Mouse (Mus musculus): ENCODE measurements around the gene Prkar2a.

Prkar2a gene

DNA sequence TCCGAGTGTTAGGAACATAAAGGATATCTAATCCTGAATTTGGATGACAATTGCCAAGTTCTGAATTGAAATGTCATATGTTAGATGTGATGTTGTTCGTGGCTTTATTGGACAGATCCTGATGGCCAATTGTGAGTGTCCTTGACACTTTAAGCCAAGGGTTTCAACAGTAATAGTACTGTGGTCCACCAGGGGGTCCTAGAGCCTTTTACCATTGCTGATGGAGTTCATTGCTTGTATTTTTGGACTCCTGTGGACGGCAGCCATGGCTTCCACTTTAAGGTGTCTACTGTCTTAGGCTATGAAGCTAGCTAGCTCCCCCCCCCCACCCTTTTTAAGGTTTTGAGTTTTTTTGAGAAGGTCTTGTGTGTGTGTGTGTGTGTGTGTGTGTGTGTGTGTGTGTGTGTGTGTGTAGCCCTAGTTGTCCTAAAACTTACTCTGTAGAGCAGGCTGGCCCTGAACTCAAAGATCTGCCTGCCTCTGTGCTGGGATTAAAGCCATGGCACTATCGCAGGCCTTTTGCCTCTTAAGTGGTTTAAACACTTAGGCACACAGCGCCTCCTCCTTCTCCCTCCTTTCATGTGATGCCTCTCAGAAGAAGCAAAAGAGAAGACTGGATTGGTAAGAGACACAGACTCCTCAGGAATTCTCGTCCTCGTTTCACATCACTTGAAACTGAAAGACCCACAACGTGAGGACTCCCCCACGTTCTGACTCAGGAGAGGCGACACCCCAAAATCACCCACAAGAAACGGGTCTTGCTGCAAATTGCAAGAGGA, 63.2 kb downstream of the Prkar2a start:
- no peak for DNase-seq (ENCODE audit: low spot score)

DNA sequence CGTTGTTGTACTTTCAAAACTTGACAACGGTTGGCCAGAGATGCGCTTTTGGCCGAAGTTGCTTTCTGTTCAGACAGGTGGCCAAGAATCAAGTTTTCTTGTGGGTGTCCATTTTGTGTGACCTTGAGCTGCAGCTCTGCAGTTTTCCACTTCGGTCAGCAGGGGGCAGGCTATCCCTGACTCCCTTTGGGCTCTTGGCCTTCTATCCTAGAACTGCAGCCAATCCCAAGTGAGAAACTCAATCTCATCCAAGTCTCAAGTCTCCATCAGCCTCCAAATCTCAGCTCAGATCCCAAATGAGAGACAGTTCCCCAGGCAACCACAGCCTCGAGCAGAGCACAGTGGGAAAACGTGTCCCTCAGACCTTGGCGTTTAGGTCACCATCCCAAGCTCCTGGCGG, 64.2 kb downstream of the Prkar2a start:
- DNase-seq (ENCODE audit: low spot score), result peak; percentile 33

DNA sequence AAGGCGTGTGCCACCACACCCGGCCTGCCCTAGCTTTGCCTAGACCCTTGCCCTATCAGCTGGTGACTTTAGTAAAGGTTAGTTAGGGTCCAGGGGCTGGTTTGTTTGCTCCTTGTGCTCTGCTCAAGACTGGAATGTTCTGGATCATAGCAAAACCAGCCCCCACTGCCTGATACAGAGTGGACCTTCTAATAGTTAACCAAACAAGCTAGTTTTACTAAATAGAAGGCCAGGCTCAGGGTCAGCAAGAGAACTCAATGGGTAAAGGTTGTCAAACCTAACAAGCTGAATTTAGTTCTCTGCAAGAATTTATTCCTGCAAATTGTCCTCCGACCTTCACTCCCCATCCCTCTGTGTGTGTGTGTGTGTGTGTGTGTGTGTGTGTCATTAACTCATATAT, 64.9 kb downstream of the Prkar2a start:
- DNase-seq (ENCODE audit: low spot score), result no peak

DNA sequence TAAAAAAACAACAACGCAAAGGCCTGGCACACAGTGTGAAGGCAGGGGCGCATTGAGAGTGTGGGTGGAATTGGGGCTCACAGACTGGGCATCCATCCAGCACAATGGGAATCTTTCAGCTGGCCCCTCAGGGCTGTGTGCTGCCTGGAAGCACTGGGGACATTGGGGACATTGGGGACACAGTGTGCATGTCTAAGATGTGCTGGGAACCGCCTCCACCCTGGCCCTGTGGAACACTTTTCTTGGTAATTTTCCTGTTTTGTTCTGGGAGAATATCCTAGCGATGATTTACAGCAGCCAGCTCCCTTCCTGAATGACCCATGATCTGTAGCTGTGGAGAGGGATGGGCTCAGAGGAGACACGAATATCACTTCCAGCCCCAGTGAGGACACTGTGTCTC, 65.3 kb downstream of the Prkar2a start:
- peak; percentile 25 for DNase-seq (ENCODE audit: low spot score)

DNA sequence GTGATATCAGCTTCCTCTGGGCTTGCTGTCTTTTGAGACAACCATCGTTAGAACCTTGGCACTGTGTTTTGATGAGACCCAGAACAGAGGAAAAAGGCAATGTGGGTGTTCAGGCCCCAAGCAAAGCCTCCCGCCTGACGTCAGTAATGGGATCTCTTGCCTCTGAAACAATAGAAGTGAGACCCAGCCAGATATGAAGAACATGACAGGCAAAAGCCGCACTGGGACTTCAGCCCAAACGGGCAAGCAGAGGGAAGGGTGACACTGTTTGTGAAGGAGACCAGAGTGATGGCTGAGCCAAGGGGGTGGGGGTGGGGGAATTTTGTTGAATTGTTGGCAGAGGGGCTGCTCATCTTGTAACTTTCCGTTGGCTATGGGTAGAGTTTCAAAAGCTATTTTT, 68.3 kb downstream of the Prkar2a start:
- DNase-seq (ENCODE audit: low spot score), result no peak

DNA sequence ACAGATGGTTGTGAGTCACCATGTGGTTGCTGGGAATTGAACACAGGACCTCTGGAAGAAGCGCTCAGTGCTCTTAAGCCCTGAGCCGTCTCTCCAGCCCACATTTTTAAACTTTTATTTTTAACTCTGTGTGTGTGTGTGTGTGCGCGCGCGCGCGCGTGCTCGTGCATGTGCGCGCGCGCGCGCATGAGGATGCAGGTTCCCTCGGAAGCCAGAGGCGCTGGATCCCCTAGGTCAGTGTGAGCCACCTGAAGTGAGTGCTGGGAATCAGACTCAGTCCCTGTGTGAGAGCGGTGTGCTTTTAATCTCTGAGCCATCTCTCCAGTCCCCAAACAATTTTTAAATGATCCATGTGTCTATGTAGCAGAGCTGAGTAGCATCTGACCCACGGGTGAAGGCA, 70.0 kb downstream of the Prkar2a start:
- DNase-seq (ENCODE audit: low spot score), result no peak

DNA sequence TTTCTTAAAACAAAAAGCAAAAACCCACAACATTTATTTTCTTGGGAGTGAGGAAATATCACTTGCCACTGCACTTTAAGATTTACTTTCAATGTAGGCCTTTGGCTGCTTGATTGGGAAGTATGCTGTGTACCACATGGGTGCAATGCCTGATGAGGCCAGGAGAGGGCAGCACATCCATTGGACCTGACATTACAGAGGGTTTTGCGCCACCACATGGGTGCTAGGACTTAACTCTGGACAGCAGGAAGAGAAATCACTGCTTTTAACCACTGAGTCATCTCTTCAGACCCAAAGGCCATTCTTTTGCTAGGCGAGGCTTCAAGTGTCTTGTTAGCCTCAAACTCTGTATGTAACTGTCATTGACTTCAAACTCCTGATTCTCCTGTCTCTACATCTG, 70.7 kb downstream of the Prkar2a start:
- DNase-seq (ENCODE audit: low spot score), result peak; percentile 77

DNA sequence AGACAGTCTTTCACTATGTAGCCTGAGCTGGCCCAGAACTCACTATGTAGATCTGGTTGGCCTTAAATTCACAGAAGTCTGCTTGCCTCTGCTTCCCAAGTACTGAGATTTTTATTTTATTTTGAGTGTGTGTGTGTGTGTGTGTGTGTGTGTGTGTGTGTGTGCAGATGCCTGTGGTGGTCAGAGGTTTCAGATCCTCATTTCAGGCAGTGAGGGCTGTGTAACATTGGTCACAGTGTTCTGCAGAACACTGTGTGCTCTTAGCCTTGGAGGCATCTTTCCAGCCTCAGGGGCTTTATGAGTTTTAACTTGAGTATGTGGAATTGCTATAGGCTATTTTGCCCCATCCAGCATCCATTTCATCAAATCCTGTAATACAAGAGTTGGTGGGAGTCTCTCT, 72.4 kb downstream of the Prkar2a start:
- no peak for DNase-seq (ENCODE audit: low spot score)

DNA sequence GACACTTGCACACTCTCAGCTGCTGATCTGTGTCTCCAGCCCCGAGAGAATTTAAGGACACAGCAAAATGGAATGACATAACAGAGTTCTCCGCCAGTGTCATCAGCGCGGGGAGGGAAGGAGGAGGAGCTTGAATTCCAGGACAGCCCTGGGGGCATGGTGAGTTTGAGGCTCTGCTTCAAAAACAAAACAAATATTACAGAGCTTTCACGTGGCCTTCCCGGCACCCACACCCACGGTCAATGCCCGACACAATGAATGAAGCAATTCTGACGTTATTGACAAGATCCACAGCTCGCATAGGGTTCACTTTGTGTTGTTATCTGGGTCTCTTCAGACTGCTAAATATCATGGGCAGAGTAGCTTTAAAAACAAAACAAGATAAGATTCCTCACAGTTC, 75.9 kb downstream of the Prkar2a start:
- no peak for DNase-seq (ENCODE audit: low spot score)

DNA sequence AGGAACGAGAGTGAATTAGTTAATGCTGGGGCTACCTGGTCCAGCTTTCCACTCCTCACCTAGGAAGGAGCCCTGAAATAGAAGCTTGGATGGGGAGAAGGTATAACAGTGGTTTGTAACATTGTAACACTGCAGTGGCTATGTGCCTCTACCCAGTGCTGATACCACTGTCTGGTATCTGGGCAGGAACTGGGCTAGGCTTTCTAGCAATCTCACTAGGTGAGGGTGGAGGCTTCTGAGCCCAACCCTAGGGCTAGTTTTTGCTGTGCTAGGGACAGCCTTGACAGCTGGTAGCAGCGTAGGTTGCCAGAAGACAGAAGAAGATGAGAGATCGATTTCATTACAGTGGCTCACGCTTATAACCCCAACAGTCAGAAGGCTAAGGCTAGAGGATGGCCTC, 87.5 kb downstream of the Prkar2a start:
- no peak for DNase-seq (ENCODE audit: low spot score)

DNA sequence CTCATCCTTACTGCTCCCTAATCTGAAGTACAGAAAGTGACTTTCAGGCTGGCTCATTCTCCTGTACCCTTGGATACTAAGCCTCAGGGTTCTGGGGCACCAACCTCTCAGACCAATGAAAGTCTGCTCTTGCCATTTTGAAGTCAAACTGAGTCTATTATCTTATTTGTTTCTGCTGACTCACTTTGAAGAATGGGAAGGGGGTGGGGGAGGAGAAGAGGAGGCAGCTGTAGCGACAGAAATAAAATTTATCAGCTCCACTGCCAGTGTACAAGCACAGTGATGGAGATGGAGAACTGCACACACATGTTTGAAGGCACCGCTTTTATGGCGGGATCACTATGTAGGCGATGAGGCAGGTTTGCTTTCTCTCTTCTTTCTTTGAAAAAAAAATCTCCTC, 88.2 kb downstream of the Prkar2a start:
- DNase-seq (ENCODE audit: low spot score), result no peak

DNA sequence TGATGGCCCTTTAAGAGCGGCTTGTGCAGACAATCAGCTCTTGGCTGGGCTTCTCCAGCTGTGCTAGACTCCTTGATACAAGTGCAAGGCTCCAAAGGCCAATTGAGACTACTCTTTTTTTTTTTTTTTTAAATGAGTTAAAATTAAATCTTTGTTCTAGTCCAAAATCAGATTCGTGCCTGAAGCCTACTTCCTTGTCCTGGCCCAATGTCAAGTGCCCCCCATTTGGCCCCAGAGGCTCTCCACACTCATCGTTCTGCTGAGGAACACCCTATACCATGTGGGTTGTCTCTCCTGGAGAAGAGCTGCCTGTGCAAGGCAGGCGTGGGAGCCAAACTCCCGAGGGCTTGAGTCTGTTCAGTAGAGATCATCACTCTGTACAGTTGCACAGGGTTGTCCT, 91.8 kb downstream of the Prkar2a start:
- DNase-seq (ENCODE audit: low spot score), result peak; percentile 60

DNA sequence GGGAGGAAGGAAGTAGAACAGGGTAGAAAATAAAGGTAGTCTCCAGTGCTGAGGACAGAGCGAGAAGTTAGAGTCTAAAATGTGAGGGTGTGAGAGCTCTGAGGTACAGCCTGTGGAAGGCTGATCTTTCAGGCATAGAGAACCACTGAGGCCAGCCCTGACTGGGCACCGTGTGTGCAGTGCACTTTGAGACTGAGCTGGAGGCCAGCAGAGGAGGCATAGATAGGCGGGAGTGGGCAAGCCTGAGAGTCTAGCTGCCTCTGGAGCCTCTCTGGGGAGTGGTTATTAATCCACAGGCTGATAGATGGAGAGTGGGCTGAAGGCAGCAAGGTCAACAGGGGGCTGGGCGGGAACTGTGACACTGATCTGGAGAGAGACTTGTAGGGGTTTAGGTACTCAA, 92.8 kb downstream of the Prkar2a start:
- no peak for DNase-seq (ENCODE audit: low spot score)

DNA sequence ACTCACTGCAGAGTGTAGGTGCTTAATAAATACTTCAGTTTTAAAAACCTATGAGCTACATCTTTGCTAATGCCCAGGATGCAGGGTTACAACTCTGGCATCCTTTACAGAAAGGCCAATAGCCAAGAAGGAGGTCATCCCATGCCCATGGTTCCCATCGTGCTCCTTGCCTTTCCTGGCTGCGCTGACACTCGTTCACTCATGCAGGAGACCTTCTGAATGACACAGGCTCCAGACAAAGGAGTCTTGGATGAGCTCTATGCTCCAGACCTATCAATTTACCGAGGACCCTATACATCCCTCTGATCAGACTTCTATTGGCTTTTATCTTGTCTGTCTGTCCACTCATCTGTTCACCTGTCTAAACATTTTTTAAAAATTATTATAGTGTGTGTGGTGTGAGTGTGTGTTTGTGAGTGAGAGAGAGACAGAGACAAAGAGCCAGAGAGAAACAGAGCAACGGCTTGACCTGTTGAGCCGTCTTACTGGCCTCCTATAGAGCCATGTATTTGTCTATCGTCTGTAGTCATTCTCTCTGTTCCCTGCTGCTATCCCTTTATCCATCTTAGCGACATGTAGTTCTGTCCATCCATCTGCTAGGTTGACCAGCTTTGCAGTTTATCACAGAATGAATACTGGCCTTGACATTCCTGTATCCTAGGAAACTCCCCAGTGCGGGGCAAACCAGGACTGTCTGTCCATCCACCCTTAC, 93.9 kb downstream of the Prkar2a start:
- no peak for DNase-seq (ENCODE audit: low spot score)

DNA sequence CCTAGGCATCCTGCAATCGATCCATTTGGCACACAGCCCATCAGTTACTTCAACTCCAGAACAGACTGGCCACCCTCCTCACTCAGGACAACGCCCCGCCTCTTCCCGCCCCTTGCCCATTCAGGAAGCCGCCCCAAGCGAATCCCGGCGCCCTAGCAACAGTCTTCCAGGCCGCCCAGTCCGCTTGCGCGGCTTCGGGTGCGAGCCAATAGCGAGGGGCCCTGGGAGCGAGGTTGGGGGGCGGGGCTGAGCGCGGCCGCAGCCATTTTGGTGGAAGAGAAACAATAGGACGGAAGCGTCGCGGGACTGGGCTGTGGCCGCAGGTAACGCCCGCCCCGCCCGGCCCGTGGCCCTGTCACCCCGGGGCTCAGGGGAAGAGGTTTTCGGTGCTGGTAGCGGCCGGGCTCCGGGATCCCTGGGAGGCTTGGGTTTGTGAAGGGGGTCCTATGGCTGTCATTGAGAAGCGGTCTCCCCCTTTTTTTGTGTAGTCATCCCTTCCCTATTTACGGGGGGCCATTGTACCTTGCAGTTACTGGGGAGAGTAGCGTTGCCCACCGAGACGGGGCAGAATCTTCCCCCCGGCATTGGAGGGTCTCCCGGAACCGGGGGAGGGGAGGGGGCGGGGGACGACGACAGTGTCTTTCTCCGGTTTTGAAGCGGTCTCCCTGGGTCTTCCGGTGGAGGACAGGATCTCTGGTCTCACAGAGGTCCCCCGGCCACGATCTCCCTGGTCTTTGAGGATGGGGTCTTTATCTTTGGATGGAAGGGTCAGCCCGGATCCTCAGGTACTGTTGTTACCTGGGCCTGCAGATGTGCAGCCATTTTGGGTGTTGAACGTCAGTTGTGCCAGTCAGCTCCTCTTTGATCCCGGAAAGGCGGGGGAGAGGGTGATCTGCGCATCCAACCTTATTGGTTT, 94.7 kb downstream of the Prkar2a start, which contains the start of gene Ip6k2:
TSS of gene Ip6k2 (plus strand) at position 249 of the 916 bp plus-strand sequence.
- peak; percentile 98 for DNase-seq (ENCODE audit: low spot score)

DNA sequence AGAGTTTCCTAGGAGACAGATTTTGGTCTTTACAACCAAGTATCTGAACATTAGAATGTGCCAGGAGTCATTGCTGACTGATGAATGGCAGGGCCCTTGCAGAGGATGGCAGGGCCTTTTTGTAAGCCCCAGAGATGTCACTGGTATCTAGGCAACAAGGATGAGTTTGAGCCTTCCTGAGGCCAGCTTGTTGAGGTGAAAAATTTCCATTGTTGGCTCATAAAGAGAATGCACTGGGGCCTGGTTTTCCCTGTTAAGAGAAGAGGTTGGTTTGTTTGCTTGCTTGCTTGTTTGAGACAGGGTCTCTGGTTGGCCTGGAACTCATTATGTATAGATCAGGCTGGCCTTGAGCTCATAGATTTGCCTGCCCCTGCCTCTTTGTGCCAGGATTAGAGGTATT, 96.3 kb downstream of the Prkar2a start:
- DNase-seq (ENCODE audit: low spot score), result no peak

DNA sequence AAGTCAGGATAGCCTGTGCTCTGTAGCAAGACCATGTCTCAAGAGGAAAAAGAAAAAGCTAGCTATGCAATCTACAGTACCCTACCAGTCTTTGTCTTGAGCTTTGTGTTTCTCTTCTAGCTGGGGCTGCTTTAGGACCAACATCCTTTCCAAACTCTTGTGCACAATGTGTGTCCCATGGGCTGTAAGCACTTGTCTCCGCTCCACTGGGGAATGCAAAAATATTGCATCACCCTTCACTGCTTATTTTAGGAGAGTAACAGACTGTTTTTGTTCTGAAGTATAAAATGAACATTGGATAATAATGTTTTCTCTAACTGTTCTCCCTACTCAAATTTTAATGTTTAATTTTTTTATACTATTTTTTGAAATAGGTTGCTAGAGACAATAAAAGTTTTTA, 97.4 kb downstream of the Prkar2a start:
- DNase-seq (ENCODE audit: low spot score), result no peak

DNA sequence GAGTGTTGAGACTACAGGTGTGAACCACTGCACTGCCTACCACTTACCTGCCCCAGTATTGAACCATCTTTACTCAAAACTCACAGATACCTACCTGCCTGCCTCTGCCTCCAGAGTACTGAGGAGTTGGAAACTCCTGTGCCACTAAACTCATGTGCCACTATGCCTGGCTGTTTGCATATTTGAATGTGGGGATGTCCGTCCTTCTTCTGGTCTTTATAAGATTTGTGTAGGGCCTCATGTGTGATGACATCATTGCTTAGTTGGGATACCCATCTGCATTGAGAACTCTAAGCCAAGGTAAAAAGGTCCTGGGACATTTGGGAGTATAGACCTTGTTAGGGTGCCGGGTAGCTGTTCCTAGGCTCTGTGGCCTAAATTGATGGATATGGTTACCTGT, 98.0 kb downstream of the Prkar2a start:
- no peak for DNase-seq (ENCODE audit: low spot score)

DNA sequence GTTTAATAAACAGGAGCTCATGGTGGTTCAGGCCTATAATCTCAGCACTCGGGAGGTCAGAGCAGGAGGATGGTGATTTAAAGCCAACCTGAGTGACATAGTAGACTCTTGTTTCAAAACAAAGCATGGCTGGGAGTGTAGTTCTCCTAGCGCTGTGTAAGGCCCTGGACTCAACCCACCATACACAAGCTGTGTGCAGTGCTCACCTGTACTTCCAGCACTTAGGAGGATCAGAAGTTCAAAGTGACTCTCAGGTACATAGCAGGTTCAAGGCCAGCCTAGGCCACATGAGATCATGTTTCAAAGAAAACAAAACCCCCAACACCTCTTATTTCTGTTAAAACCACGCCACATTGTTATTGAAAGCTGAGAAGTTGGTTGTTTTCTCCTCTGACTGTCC, 99.6 kb downstream of the Prkar2a start:
- DNase-seq (ENCODE audit: low spot score), result no peak

DNA sequence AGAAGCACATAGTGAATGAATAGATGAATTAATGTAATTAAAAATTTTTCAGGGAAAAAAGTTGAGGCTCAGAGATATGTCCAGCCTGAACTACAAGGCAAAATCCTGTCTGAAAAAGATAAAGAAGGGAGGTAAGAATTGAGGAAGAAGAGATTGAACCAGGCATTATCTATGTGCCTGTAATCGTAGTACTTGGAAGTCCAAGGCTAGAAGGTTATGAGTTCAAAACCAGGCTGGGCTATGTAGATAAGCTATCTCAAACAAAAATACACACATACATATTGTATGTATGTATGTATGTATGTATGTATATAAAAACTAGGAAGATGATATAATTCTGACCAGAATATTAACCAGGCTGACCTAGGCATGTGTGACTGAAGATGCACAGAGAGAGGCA, 103.2 kb downstream of the Prkar2a start:
- no peak for DNase-seq (ENCODE audit: low spot score)

DNA sequence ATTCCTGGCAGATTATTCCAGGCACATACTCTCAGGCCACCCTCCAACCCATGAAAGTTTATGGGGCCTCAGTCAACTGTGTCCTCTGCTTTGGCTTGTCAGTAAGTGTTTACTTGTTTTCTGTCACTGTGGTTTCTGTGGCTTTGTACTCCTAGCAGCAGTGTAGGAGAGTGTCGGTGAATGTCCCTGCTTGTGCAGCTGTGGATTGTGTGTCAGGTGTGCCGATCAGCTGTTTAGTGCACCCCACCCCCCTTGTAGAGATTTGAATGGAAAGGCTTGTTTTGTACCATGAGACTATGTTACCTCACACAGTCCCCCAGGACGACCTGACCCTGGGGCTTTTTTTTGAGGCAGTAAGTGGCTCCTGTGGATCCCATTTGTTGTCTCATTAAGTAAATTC, 103.6 kb downstream of the Prkar2a start:
- no peak for DNase-seq (ENCODE audit: low spot score)

DNA sequence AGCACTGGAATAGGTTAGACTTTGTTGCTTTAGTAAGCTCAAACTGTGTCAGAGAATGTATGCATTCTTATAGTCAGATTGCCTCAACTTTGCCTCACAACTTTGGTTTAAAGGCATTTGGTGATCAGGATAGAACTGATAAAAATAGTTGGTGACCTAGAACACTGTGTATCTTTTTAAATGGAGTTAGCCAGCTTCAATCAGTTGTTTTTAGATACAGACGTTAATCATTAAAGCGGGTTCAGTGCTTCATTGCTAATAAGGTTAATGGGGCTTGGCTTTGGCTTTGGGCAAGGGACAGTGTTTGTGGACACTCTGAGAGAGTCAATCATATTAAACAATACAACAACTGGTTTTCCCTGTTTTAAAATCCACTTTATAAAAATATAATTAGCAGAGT, 106.2 kb downstream of the Prkar2a start:
- no peak for DNase-seq (ENCODE audit: low spot score)

DNA sequence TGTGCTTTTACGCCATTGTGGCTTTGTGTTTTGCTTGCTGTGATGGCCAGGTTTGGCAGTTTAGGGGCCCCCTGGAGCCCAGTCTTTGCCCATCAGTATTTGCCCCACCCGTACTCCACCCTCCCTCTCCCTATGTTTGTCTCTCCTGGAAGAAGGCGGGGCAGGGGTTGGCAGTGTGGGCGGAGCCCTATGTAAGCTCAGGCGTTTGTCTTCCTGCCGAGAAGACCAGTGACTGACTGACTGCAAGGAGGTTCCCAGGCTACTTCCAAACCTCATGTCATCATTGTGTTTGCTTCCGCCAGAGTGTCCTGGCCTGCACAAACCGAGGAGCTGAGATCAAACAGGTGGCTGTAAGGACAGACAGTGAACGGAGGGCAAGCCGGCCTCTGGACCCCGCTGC, 106.6 kb downstream of the Prkar2a start:
- DNase-seq (ENCODE audit: low spot score), result no peak
